Mouse (Mus musculus): Measurements from ENCODE around the gene Ticam1. TPM values are rescaled to one million over a fixed set of nuclear protein-coding genes. Genes with fewer than 3 reads are reported as not detected.

Ticam1 gene
- total RNA-seq (2015; ENCODE audit: low replicate concordance), result 4.0 and 4.6 TPM in 2 replicates
- total RNA-seq (2017; ENCODE audit: low replicate concordance), result 1.4 and 2.6 TPM in 2 replicates

DNA sequence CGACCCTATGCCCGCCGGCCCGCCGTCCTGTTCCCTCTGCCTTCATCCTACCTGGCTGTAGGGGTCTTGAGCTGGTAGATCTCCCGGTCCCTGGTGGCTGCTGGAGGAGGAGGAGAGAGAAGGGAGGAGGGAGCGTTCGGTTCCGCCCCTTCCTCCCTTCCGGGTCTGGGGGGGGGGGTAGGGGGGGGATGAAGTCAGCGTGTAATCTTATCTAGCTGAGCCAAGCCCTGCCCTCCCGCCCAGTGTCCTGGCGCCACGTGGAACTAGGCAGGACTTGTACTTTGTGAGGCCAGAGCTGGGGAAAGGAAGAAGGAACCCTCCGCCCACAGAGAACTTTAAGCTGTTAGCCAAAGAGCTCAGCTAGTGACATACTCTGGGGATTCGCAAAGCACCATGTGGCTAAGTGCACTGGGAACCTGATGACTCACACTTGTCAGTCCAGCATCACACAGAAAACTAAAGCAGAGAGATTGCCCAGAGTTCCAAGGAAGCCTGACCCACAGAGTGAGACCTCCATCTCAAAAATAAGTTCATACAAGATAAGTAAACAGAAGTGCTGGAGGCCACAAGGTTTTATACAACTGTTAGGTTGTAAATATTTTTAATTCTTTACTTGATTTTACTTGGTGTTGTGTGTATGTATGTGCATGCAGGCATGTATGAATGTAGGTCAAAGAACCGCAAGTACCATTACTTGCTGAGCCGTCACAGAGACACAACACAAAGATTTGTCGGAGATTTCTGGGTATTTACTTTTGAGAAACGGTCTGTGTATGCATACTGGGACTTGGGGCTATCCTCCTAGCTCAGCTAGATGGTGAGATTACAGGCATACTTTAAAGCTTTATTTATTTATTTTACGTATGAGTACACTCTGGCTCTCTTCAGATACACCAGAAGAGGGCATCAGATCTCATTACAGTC is at the start of gene Ticam1:
Gene Ticam1, minus strand, starts transcription at position 144 of the 924 bp plus-strand sequence.
- ATAC-seq (replicated peaks; ENCODE audit: low FRiP score, poor library complexity, severe bottlenecking), result peak; percentile 80

DNA sequence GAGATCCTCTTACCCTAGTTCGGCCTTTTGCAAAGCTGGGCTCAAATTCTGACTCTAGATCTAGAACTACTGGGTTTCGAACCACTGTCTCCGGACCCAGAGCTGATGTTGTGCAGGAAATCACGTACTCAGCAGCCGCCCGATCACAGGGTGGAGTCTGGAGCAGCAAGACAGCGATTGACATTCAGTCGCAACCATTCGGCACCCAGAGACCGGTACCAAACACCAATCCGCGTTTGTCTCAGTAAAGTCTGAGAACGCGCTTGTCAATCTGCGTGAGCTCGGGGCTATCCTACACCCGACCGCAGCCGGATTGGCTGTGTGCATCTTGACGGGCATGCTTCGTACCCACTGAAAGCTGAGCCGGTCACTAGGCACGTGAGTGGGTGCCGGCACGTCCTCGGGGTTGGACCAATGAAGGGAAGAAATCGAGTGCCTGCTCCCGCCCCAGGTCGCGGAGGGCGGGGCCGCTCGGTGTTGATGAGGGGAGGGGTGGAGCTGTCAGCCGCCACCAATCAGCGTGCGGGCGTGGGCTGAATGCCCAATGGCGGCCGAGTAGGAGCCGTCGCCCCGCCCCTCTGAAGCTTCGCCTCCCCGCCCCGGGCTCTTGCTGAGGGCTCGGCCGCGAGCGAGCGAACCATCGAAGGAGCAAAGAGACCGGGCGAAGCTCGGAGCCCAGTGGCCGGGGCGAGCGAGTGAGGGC is 49.0 kb upstream of the Ticam1 start, which contains the start of gene Kdm4b:
Gene Kdm4b, plus strand, starts transcription at position 613 of the 703 bp plus-strand sequence.
- ATAC-seq (replicated peaks; ENCODE audit: low FRiP score, poor library complexity, severe bottlenecking), result peak; percentile 96

DNA sequence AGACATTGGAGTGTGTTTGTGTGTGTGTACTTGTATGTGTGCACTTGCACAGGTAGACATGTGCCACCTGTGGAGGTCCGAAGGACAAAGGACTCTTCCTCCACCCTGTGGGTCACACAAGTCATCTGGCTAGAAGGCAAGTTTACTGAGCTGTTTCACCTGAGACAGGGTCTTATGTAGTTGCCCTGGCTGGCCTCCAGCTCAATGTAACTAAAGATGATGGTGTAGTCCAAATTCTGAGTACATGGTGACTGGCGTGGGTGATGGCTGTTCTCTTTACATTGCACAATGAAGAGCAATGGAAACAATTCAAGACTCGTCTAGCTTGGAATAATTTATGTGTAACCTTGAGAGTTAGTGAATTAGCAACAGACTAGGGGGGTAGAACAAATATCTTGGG is 47.8 kb upstream of the Ticam1 start:
- ATAC-seq (replicated peaks; ENCODE audit: low FRiP score, poor library complexity, severe bottlenecking), result no peak

DNA sequence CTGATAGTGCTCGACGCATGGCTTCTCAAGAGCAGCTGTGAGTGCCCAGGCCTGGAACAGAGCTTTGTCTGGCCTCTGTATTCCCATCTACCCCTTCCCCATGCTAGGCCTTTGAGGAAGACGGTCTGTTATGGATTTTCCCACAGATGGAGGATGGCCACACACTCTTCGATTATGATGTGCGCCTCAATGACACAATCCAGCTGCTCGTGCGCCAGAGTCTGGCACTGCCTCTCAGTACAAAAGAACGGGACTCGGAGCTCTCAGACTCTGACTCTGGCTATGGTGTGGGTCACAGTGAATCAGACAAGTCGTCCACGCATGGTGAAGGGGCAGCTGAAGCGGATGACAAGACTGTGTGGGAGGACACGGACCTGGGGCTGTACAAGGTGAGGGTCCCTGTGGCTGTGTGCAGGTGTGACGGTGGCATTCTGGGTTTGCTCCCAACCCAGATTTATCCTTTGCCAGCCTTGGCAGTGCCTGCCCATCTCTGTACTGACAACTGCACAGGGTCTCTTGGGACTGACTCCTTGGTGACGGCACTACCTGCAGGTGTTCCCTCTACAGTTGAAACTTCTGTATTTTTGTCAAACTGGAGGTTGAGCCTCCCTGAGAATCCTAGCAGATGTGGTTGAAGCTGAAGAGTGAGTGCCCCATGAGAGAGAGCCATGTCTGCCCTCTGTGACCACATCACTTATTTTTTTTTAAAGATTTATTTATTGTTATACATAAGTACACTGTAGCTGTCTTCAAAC is 32.8 kb upstream of the Ticam1 start:
- no peak for ATAC-seq (replicated peaks; ENCODE audit: low FRiP score, poor library complexity, severe bottlenecking)

DNA sequence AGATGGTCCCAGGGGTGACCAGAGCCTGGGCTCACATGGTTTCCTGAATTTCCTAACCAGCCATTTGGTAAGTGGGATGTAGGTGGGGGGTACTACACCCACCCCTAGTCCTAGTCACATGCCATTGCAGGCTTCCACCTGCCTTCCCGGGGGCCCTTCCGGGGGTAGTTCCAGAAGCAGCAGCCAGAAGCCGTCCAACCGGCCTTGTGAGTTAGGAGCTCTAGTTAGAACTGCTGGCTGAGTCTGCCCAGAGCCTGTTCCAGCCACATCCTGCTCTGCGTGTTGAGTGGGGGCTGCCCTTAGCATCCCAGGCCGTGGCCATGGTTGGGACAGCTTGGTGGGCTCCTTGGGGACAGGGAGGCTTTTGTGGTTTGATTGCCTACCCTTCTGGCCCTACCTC is 31.5 kb upstream of the Ticam1 start:
- no peak for ATAC-seq (replicated peaks; ENCODE audit: low FRiP score, poor library complexity, severe bottlenecking)

DNA sequence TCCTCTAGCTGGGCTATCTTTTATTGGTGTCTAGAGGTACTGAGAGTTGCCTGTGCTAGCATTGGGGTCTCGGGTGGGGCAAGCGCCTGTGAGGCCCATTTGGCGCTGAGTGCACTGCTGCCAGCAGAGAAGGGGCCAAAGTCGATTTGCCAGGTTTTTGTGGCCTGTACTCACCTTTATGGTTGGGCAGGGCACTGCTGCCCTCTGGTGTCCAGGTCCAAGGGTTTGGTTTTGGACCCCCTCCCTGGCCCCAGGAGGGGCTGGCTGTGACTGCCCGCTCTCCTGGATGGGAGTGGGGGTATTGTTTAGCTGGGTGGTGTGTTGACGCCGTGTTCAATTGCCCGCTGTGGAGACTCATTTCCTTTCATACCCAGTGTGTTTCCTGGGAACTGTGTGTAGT is 29.2 kb upstream of the Ticam1 start:
- no peak for ATAC-seq (replicated peaks; ENCODE audit: low FRiP score, poor library complexity, severe bottlenecking)

DNA sequence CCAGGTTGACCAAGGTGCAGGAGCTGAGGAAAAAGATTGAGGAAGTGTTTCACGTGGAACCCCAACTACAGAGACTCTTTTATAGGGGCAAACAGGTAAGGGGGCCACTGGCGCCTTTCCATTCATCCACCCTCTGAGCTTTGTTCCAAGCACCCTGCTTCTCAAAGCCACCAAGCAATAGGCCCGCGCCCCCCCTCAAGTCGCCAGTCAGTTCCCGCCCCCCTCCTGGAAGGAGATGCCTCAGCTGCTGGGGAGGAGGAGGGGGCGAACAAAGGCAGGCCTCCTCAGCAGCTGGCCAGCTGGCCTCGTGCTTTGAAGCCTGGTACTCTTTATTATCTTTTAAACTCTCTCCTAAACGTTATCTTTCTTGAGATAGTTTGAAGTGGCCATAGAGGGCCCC is 28.6 kb upstream of the Ticam1 start:
- no peak for ATAC-seq (replicated peaks; ENCODE audit: low FRiP score, poor library complexity, severe bottlenecking)

DNA sequence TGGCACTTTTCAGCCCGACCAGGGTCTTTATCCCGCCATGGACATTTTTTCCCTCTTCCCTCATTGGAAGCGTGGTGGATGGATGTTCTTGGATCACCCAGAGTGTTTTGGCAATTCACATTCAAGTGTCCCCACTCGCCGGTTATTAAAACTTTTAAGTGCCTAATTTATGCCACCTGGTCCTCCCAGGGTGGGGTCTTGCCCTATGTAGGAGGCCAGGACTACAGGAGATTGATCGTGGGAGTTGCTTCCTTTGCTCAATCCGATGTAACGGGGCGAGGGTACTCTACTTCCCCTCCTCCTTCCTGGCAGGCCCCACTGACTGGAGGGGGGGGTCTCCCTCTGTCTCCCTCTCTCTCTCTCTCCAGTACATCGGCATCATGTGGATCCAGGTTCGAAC is 28.1 kb upstream of the Ticam1 start:
- ATAC-seq (replicated peaks; ENCODE audit: low FRiP score, poor library complexity, severe bottlenecking), result no peak

DNA sequence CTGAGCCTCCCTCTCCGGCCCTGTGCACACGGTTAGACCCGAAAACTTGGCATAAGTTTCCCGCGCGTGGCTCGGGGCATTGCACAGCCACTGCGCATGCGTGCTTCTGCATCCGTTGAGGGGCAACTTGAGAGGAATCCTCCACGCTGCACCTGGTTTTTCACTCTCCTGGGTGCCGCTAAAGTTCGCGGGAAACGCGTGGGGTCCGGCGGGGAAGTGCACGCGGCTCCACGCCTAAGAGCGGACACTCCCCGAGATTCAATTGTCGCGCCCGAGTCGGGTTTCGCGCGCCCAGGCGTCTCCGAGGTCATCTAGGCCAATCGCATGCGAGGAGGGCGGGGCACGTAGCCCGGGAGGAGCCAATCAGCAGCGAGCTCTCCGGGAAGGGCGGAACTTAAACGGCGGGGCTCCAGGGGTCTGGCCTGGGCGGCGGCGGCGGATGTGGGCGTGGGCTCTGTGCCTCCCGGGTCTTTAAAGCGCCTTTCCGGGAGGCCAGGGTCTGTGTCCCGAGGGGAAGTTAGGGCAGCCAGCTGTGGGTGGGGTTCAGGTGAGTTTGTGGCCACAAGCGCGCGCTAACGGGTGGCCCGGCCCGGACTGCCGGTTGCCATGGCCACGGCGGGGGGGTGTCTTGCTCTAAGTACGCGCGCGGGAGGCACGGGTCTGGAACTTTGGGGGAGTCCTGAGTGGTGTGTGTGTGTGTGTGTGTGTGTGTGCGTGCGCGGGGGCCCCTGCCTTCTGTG is 27.4 kb upstream of the Ticam1 start:
- peak; percentile 84 for ATAC-seq (replicated peaks; ENCODE audit: low FRiP score, poor library complexity, severe bottlenecking)

DNA sequence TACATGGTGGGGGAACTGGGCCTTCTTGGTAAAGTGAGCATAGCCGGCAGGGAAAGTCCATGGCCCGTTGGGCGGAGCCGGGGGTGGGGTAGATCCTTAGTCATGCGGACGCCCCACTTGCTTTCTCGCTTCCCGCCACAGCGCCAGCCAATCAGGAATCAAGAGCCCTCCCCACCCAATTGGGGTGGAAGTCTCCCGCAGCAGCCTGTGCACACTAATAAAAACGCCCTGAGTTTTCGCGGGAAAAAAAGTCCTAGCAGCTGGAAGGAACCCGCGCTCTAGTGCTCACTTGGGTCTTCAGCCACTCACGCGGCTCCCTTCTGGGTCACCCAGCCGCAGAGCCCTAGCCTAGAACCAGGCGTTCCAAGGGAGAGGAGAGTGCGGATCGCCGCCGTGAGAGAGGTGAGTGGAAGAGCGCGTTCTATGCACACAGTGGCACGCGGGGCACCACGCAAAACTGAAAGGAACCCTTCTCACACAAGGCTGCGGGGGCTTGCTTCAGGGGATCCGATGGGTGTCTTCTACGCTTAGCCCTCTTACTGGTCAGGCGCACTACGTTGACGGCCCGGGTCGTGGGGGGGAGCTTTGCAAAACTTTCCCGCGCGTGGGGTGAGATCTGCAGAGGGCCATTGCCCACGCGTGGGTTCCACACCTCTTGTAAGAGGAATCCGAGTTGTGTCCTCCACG is 26.7 kb upstream of the Ticam1 start, which contains the start of gene Uhrf1:
Gene Uhrf1, plus strand, starts transcription at position 162 of the 687 bp plus-strand sequence.
- ATAC-seq (replicated peaks; ENCODE audit: low FRiP score, poor library complexity, severe bottlenecking), result peak; percentile 88

DNA sequence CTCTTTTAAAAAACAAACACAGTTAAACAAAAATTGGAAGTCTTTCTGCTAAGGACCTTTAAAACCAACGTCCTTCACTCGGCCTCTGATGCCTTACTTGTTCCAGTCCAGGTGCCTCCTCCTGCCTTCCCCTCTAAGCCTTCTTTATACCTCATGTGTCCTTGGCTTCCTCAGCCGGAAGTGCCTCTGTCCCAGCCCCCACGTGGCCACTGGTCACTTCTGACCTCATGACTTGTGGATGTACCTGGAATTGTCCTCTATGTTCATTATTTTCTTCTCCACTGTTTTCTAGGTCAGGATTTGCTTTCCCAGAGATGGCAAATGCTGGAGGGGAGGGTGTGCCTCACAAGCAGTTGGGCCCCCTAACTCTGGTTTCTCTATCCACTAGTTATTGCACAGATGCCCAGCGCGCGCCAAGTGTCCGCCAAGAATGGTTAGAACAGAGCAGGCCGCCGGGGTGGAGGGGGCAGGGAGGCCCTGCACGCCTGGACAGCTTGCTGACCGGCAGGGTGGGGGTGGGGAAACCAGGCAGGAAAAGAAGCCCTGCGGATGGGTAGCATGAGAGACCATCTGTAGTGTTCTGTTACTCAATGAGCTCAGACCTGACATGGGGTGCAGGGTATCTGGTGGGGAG is 25.9 kb upstream of the Ticam1 start:
- ATAC-seq (replicated peaks; ENCODE audit: low FRiP score, poor library complexity, severe bottlenecking), result 0 out of 2 replicates have a peak, but pooled peaks have one; percentile 2

DNA sequence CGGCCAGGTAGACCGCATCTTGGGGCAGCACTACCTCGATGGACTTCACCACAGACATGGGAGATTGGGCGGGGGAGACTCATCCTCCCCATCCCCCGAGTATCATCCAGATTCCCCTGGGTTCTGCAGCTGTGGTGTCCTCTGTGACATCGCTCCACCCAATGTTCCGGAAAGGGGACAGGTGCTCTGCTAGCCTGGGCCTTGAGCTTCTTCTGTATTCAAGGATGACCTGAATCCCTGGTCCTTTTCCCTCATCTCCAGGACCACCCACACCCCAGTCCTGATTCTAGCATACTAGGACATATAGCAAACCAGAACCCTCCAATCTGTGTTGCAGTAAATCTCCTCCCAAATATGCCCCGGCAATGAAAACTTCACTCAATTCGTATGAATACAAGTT is 23.6 kb upstream of the Ticam1 start, which contains the start of gene Arrdc5:
Gene Arrdc5, minus strand, starts transcription at position 101 of the 400 bp plus-strand sequence.
- ATAC-seq (replicated peaks; ENCODE audit: low FRiP score, poor library complexity, severe bottlenecking), result no peak

DNA sequence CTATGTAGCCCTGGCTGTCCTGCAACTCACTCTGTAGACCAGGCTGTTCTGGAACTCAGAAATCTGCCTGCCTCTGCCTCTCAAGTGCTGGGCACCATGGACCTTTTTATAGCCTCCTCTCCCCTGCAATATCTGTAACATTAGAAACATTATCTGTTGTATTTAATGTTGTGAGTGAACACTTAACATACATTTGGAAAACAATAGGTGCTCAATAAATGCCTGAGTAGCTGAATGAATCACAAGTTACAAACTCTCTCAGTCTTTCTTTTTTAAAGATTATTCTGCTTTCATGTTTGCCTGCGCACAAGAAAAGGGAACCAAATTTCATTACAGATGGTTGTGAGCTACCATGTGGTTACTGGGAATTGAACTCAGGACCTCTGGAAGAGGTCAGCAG is 21.7 kb upstream of the Ticam1 start:
- no peak for ATAC-seq (replicated peaks; ENCODE audit: low FRiP score, poor library complexity, severe bottlenecking)

DNA sequence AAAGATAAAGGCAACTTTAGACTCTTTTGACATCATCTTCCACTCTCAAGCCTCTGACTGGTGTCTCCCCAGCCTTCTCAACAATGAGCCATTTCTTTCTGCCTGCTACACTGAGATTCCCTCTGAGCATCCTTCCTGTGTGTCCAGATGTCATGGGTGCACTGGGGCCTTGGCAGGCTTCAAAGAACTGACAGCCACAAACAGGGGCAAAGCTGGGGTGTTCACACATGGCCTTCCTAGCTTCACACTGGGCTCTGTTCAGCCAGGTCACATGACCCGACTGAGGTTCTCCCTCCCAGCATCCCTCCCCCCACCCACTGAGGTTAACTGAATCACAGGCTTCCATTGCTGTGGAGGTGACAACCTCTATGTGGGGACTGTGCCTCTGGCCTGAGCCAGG is 19.6 kb upstream of the Ticam1 start:
- ATAC-seq (replicated peaks; ENCODE audit: low FRiP score, poor library complexity, severe bottlenecking), result no peak

DNA sequence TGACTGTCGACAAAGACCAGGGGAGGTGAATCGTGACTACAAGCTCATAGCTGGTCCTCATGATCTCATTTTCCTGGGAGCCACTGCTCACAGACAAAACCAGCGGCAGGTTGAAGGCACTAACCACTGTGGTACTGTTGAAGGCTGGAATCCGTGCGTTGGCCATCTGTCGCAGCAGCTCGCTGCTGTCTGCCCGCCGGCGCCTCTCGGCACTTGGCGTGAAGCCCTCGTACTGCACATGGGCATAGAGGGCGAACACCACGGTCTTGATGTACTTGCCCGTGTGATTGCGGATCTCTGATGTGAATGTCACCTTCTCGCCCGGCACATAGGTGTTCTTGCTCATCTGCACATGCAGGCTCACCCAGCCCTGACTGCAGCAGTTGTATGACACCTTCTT is 17.7 kb upstream of the Ticam1 start:
- no peak for ATAC-seq (replicated peaks; ENCODE audit: low FRiP score, poor library complexity, severe bottlenecking)

DNA sequence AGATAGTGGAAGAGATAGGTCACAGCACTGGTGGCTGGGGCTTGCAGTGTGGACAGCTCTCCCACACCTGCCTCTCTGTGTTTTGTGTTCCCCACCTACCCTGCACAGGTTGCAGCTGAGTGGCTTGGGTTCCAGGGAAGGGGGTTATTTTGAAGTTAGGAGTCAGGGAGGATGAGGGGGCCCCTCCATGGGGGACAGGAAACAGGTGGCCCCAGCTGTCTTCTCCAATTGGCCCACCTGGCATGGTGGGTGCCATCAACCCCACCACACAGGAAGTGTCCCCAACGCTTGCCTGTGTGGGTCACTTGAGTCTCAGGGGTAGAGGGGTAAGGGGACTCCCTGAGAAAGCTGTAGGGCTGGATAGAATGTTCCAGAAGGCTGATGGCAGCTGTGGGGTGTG is 16.7 kb upstream of the Ticam1 start:
- no peak for ATAC-seq (replicated peaks; ENCODE audit: low FRiP score, poor library complexity, severe bottlenecking)

DNA sequence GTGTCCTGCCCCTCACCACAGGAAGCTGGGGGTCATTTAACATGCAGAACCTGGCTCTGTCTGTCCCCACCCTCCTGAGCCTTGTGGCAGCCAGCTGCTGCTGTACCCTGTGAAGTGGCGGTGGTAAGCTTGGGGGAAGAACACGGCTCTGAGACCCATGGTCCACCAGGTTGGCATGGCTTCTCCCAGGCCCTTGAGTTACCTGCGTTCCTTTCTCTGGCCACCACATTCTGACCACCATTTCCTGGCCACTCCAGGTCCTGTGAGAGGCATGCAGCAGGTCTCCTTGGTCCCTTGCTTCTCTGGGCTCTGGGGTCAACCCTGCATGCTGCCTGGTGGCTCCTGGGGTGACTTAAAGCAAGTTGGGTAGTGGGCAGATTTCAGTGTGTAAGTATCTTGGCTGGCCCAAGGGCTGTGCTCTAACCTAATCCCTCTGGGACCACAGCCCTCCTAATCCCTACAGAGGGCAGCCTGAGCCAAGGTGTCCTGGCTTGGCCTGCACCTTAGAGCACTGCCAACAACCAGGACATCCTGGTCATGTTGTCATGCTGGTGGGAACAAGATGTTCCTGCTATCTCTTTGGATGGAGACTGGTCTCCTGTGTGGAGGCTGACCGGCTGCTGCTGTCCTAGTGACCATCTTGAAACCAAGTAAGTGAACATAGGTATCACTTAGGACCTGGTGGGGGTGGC is 16.1 kb upstream of the Ticam1 start, which contains the start of gene Plin3:
Gene Plin3, minus strand, starts transcription at position 343 of the 692 bp plus-strand sequence.
- no peak for ATAC-seq (replicated peaks; ENCODE audit: low FRiP score, poor library complexity, severe bottlenecking)
